Mouse (Mus musculus) naive thymus-derived CD4-positive, alpha-beta T cell, adult 5 months (primary cell): Measurements from ENCODE around the gene D430019H16Rik. TPM values are rescaled to one million over a fixed set of nuclear protein-coding genes. Genes with fewer than 3 reads are reported as not detected.

ENCODE experiments used
- polyA plus RNA-seq: library from polyadenylated mRNA; unstranded; fragments of 100-300 nt; shearing (Covaris generic); gene quantifications from one replicate; pipeline ENCODE4 v1.2.1, GENCODE M21; 2017

The D430019H16Rik gene
- polyA plus RNA-seq: not detected

DNA sequence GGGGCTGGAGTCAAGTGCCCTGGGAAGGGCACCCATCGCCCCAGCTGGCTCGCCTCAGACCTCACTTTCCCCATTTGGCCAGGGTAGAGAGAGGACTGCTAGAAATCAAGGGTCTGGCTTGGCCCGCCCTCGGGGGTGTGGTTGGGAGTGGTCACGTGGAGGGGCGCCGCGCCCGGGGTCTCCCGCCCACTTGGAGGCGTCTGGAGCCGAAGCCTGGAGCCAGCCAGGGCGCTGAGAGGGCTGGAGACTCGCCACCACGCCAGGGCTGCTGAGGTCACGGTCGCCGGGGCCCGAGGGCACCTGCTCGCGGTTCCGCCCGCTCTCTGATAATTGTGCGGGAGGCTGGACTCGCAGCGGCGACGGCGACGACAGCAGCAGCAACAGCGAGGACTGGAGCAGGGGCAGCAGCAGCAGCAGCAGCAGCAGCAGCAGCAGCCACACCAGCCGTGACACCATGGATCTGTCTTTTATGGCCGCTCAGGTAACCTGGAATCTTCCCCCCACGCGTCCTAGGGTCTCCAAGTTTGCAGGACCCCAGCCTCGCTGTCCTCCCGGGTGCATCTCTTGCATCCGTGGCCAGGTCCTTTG, at the start of gene D430019H16Rik:
TSS of gene D430019H16Rik (plus strand) at position 187 of the 588 bp plus-strand sequence.

Other genes with a start within 250 kb of the D430019H16Rik start
- gene Tcl1, start 231.1 kb upstream of the D430019H16Rik start, polyA plus RNA-seq: not detected
- gene Tunar, start 120.0 kb upstream of the D430019H16Rik start, polyA plus RNA-seq: not detected
- not detected for gene Bdkrb2, start 109.4 kb downstream of the D430019H16Rik start, polyA plus RNA-seq
- not detected for gene Bdkrb1, start 149.2 kb downstream of the D430019H16Rik start, polyA plus RNA-seq
- 21.2 TPM for gene Gskip, start 231.0 kb downstream of the D430019H16Rik start, polyA plus RNA-seq
- 27.0 TPM for gene Atg2b, start 231.4 kb downstream of the D430019H16Rik start, polyA plus RNA-seq